Mouse (Mus musculus) heart, postnatal 25 days (tissue): Measurements from ENCODE around the gene Tnni2. TPM values are rescaled to one million over a fixed set of nuclear protein-coding genes. Genes with fewer than 3 reads are reported as not detected.
A peak's percentile ranks its signal among the peaks of the same experiment; 100 is the strongest.

Source experiments
- DNase-seq: peaks from one replicate; pipeline ENCODE4 v3.0.0; 2022; ENCODE audit warnings: low spot score
- intact Hi-C: fragments of 180-260 bp; cut with DNase I; formaldehyde crosslinking; loops from one replicate; pipeline ENCODE4 v1.15.1; 2025
- total RNA-seq, 2 experiments: library from RNA; stranded (reverse); gene quantifications; 2 replicates each; pipeline ENCODE4 v1.2.3; 2021

Tnni2 gene
- total RNA-seq, 2 experiments from 2014 or later: 4.4 to 7.1 TPM

- intact Hi-C loops: no loop called here
- DNase-seq: peak; percentile 0
Observed at GRCm38 (mm10) chr7:142456806-142457205, 15.2 kb downstream of the Tnni2 start.

DNA sequence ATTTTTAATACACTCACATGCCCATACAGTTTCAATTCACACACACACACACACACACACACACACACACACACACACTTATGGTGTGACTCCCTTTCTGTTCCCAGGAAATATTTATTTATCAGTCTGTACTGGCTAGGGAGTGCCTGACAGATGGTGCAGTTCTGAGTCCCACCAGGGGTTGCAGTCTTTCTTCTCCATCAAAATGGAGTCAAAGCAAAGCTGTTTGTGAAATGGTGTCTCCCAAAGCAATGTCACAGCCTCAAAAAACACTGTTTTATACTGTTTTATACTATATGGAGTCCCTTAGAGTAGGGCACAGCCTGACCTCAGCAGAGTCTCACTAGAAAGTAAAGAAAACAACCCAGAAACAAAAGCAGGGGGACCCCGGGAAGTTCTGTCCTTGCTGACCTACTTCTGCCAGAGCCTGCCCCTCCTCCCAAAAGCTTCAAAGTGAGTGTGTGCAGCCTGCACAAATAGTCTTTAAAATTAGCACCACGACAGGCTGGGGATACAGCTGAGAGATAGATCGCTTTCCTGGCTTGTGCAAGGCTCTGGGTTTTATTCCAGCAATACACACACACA is 15.7 kb downstream of the Tnni2 start:
- intact Hi-C loops: no loop called here
- DNase-seq: peak; percentile 4

GRCm38 (mm10) chr7:142458026-142458425 is 16.4 kb downstream of the Tnni2 start:
- intact Hi-C loops: no loop called here
- DNase-seq: peak; percentile 1

GRCm38 (mm10) chr7:142458676-142459298 is 17.2 kb downstream of the Tnni2 start:
- DNase-seq: no peak

DNA sequence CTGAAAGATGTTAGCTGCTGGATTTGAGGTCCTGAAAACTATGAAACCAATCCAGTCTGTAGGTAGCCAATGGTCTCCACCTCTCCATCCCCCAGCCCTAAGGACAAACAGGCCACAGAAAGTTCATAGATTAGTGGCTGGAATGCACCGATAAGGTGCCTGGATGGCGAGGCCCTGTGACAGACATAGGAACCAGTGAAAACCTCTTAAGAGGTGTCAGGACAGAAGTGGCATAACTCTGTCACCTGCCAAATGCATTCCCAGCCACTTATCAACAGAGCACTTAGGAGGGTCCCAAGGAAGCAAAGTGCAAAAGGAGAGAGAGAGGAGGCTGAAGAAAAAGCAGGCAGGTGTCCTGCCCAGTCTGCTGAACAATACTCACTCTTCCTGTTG is 17.7 kb downstream of the Tnni2 start:
- intact Hi-C loops: no loop called here
- peak; percentile 8 for DNase-seq

More at GRCm38 (mm10) chr7:142458676-142459298, 17.2 kb downstream of the Tnni2 start:
- intact Hi-C loops: no loop called here

DNA sequence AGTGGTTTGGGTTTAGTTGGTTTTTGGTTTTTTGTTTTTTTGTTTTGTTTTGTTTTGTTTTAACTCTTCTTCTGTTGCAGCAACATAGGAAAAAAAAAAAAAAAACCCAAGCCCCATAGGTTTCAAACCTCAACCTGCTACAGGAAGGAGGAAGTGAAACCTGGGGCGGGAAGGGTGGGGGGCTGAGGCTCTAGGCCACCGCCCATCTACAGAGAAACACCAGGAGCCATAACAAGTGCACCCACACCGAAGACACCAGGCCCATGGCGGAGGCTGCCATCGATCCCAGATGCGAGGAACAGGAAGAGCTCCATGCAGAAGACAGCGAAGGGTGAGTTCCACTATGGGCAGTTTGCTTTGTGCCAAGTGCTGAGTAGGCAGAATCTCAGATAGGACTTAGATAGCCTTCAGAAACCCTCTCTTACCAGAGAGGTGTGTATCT is 19.0 kb downstream of the Tnni2 start, which contains the start of gene Lsp1:
TSS of gene Lsp1 (plus strand) at position 174 of the 442 bp plus-strand sequence.
- intact Hi-C loops: no loop called here
- DNase-seq: no peak

DNA sequence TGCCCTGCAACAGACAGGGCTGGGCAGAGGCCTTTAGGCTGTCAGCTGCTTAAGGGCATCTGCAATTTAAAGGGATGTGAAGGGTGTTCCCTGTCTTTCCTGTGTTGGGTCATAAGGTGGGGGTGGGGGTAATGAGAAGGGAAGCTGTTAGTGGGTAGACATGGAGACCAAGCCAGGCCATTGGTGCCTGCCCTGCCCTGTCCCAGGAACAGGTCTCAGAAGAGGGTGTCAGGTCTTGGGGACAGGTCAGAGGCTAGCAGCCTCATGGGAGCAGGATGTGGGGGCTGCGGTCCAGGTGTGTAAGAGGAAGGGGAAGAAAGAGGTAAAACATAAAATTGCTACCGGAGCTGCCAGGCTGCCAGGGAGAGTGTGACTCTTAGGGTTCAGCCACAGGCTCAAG is 19.8 kb downstream of the Tnni2 start:
- intact Hi-C loops: no loop called here
- DNase-seq: peak; percentile 0

DNA sequence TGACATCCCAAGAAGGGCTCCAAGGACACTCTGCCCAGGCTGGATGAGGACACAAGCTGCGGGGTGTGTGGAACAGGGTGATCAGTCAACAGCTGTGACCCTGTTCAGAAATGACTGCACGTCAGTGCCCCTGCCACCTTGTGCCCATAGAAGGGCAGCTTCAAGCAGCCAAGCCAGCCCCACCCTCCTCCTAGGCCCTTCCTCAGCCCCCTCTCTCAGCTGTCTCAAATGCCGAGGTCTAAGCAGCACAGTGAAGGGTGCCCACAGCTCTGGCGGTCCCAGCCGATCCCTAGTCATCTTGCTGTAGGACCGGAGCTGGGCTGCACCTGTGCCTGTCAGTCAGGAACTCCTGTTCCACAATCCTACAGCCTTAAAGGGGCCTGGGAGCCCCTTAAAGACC is 20.6 kb downstream of the Tnni2 start:
- peak; percentile 5 for DNase-seq
- intact Hi-C loops: no loop called here

DNA sequence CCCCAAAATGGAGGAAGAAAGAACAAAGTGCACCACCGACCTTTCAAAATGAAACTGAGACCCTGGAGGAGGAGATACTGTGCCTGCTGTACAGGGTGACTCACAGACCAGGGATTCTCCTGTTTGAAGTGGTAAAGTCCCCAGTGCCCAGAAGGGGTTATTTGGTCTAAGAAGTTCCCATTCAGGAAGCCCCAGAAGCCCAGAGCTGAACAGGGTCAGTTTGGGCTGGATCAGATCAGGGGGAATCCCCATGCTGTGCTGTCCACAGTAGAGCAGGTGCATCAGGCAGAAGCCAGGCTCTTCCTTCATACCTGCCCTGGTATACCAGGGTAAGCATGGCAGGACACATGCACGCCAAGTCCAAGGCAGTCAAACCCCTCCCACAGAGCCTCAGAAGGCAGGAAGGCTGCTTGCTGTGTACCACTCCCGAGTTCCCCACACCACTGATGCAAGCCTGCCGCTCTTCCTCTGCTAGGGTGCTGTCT is 21.0 kb downstream of the Tnni2 start:
- peak; percentile 0 for DNase-seq
- intact Hi-C loops: no loop called here

GRCm38 (mm10) chr7:142470171-142470691 is 28.6 kb downstream of the Tnni2 start:
- intact Hi-C loops: no loop called here
- no peak for DNase-seq

DNA sequence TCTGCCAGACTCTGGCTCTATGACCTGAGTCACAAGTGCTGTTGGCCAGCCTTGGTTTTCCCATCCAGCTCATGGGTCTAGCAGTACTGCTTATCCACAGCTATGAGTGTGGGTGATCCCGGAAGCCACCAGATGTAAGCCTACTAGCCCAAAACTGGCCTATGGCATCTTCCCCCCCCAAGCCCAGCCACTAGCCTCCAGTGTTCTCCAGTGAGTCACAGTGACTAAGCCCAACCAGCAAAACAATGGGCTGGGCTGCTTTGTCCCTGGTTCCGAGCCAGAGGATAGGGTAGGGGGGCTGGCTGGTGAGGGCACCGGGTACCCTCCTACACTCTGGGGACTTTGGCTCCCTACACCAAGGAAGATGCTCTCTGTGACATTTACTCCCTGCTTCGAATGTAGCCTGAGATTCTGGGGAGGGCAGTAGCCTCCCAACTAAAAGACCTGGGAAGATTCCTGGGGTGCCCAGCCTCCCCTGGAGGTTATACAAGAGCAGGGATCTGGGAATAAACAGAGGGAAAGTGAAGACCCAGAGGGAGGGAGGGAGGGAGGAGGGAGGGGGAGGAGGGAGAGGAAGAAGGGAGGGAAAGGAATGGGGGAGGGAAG is 29.3 kb downstream of the Tnni2 start:
- peak; percentile 73 for DNase-seq
- intact Hi-C loops: no loop called here

DNA sequence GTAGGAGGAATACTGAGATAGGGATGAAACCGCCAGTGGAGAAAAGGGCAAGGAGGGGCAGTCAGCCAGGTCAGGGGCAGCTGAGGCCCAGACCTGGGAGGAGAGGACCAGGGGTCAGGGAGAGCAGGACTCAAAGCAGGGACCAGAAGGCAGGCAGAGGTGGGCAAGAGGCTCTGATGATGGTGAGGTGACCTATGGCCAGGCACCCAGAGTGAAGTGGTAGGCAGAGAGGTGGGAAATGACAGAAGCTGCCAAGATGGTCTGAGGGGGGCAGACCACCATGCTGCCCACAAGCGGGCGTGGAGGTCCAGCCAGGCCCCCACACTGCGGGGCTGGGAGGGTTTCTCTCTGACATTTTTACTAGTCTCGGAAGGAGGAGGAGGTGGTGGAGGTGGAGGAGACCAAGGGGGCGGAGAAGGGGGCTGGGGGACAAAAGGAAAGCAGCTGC is 29.8 kb downstream of the Tnni2 start:
- intact Hi-C loops: no loop called here
- DNase-seq: peak; percentile 2

DNA sequence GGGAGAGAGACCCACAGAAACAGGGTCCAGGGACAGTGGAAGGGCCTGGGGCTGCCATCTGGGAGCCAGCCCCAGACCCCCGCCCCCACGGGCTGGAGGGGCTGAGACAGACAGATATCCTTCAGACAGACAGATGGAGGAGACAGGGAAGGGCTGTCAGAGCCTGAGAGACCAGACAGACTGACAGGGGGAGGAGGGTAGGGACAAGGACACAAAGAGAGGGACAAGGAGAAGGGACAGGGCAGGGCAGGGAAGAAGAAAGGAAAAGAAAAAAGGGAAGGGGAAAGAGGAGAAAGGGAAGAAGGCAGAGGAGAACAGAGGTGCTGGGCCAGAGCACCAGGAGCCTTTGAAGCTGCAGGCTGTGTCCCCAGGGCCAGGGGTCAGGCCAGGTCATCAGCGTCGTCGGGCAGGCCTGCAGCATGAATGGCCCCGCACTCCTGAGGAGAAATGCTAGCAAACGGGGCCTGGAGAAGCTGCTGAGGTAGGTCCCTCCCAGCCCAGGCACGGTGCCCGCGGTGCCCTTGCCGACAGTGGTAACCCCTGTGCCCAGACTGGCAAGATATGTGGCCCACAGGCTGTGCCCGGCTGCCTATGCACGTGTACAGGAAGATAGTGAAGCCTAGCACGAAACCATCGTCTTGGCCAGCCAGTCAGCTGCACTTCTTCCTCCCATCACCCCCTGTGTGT is 30.4 kb downstream of the Tnni2 start:
- no peak for DNase-seq
- intact Hi-C loops: no loop called here

DNA sequence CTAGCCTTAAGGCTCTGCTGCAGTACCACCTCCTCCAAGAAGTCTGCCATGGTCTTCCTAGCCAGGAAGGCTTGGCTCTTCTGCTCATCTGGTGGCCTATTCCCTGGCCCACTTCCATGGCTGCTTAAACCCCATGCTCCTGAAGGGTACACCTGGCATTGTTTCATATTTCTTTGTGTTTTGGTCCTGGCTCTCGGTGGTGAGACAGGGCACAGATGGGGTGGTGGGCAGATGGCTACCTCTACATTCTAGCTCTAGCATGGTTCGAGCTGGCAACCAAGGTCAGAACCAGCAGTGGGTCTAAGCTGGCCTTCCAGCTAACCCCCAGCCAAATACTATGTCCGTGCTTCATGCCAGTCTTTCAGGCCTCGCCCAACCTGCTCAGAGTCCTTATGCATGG is 31.3 kb downstream of the Tnni2 start:
- intact Hi-C loops: no loop called here
- DNase-seq: no peak

- intact Hi-C loops: no loop called here
- no peak for DNase-seq
Observed at GRCm38 (mm10) chr7:142473476-142473875, 31.9 kb downstream of the Tnni2 start.

- DNase-seq: peak; percentile 74
- intact Hi-C loops: loop anchor here (5.0 kb wide), 1 partner anchor 32 kb away; the partner anchor contains the start of gene Tnni2
Observed at GRCm38 (mm10) chr7:142474799-142475198, 33.2 kb downstream of the Tnni2 start.

DNA sequence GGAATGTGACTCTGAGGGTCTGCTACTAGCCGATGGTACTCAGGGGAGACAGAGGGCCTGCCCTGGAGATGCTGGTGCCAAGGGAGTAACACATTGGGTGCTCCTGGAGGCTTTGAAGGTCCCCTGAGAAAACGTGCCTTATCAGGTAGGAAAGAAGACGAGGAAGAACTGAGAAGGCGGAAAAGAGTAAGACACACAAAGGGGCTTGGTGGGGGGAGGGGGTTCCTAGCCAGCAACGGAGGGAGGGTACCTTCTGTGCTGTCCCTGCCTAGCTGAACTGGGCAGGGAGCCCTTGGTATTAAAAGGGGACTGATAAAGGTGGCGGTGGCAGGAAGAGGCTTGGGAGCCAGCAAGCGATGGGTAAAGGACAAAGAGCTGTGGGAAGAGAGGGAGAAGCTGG is 34.0 kb downstream of the Tnni2 start:
- DNase-seq: no peak

GRCm38 (mm10) chr7:142476271-142476670 is 34.7 kb downstream of the Tnni2 start:
- no peak for DNase-seq
- intact Hi-C loops: loop anchor here (5.0 kb wide), 1 partner anchor 34 kb away; the partner anchor contains the start of gene Tnni2

More for the DNA sequence above, 34.0 kb downstream of the Tnni2 start:
- intact Hi-C loops: loop anchor here (5.0 kb wide), 1 partner anchor 33 kb away; the partner anchor contains the start of gene Tnni2

DNA sequence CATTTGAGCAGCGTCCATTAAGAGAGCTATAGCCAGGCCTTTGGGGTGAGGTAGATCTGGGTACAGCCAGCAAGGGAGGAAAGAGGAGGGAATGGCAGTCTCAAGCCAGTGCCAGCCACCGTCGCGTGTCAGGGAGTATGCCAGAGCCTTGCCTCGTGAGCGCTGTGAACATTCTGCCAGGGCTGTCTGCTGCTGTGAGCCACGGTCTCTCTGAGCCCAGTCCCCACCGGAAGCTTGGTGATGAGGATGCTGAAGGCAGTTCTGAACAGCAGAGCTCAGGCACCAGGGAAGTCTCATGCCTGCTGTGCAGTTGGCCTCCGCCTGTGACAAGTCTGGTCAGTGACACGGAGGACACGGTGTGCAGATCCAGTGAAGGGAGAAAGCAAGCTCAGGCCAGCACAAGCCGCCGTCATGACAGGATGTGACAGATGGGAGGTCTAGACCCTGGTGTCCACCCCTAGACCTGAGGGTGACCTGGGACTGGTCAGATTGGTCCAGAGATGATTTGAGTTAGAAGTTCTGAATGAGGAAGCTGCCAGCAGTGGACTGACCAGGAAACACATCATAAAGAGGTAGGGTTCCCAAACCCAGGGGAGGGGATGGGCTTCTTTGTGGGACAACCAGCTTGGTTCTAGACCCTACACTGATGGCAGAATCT is 35.3 kb downstream of the Tnni2 start:
- intact Hi-C loops: loop anchor here (5.0 kb wide), 1 partner anchor 35 kb away; the partner anchor contains the start of gene Tnni2
- no peak for DNase-seq
